Mouse (Mus musculus) CH12.LX (cell line): ENCODE data around the gene Gm9195. TPM values are rescaled to one million over a fixed set of nuclear protein-coding genes. Genes with fewer than 3 reads are reported as not detected.

Experiments used
- DNase-seq: peaks from one replicate; pipeline ENCODE4 v3.0.0-alpha.2; 2013; ENCODE audit errors: extremely low read depth
- H3K27ac ChIP-seq: 2 replicates; pipeline ENCODE4 v1.5.1; 2012; ENCODE audit warnings: low read depth, mild to moderate bottlenecking, control low read depth, moderate library complexity; ENCODE audit not compliant: insufficient read depth
- H3K27me3 ChIP-seq: replicated peaks from 2 replicates; pipeline ENCODE3; 2012; ENCODE audit warnings: inconsistent platforms
- H3K36me3 ChIP-seq, 2 experiments: replicated peaks in 1 of 2; 2 replicates each; pipeline versions ENCODE3 to v1.6.1; 2012; ENCODE audit warnings: inconsistent platforms in 1 of 2, low read length in 1 of 2, mild to moderate bottlenecking in 1 of 2, mixed read lengths in 1 of 2, moderate library complexity in 1 of 2; ENCODE audit not compliant: control insufficient read depth in 1 of 2, insufficient read depth in 1 of 2
- H3K4me1 ChIP-seq, 2 experiments: 2 replicates each; pipeline ENCODE4 v1.6.1; 2012; ENCODE audit warnings: inconsistent platforms in 1 of 2, moderate library complexity in 1 of 2; ENCODE audit not compliant: insufficient read depth in 2 of 2, control insufficient read depth in 1 of 2
- H3K4me2 ChIP-seq: 2 replicates; pipeline ENCODE4 v1.6.1; 2012; ENCODE audit warnings: low read depth, mild to moderate bottlenecking, control low read depth; ENCODE audit not compliant: poor library complexity, insufficient read depth, severe bottlenecking
- H3K4me3 ChIP-seq, 3 experiments: fragments of 150-350 bp in 1 of 3; sonication (generic) in 1 of 3; replicated peaks in 1 of 3; 2 replicates each; pipeline versions ENCODE3 to v1.5.1; 2011 to 2012; ENCODE audit warnings: low read depth in 2 of 3, low read length in 2 of 3, mild to moderate bottlenecking in 2 of 3, moderate library complexity in 2 of 3, control low read depth in 1 of 3, improper control_type of control experiment in 1 of 3, inconsistent platforms in 1 of 3, mixed read lengths in 1 of 3; ENCODE audit not compliant: poor library complexity in 1 of 3
- H3K79me2 ChIP-seq: replicated peaks from 2 replicates; pipeline ENCODE4 v1.6.1; 2012; ENCODE audit warnings: mild to moderate bottlenecking, moderate library complexity; ENCODE audit not compliant: control insufficient read depth, poor library complexity, insufficient read depth, severe bottlenecking; ENCODE audit errors: extremely low read depth
- H3K9ac ChIP-seq: 2 replicates; pipeline ENCODE4 v1.6.1; 2012; ENCODE audit warnings: low read depth, mild to moderate bottlenecking, control low read depth, moderate library complexity; ENCODE audit not compliant: insufficient read depth
- H3K9me3 ChIP-seq: replicated peaks from 2 replicates; pipeline ENCODE3; 2012; ENCODE audit warnings: low read length, inconsistent platforms, mixed read lengths
- CTCF ChIP-seq, 2 experiments: IDR thresholded peaks in 1 of 2; conservative IDR thresholded peaks in 1 of 2; 2 replicates each; pipeline ENCODE4 v1.5.1; 2011 to 2012; ENCODE audit warnings: low read depth in 2 of 2, low read length in 2 of 2, improper control_type of control experiment in 1 of 2, inconsistent platforms in 1 of 2, mild to moderate bottlenecking in 1 of 2, moderate library complexity in 1 of 2
- EP300 ChIP-seq: IDR thresholded peaks from 2 replicates; pipeline ENCODE4 v1.6.1; 2011; ENCODE audit warnings: low read length, improper control_type of control experiment
- GABPA ChIP-seq: IDR thresholded peaks from 2 replicates; pipeline ENCODE4 v1.6.1; 2012; ENCODE audit warnings: low read depth, low read length, improper control_type of control experiment, inconsistent platforms; ENCODE audit not compliant: insufficient replicate concordance
- IRF4 ChIP-seq: IDR thresholded peaks from 2 replicates; pipeline ENCODE4 v1.6.1; 2014; ENCODE audit warnings: low read depth, mild to moderate bottlenecking, inconsistent platforms, low read length, improper control_type of control experiment
- JUND ChIP-seq: conservative IDR thresholded peaks from 2 replicates; pipeline ENCODE4 v1.6.1; 2011; ENCODE audit warnings: low read depth, low read length, improper control_type of control experiment
- MEF2A ChIP-seq: IDR thresholded peaks from 2 replicates; pipeline ENCODE4 v1.6.1; 2014; ENCODE audit warnings: low read depth, mild to moderate bottlenecking, inconsistent platforms, low read length, improper control_type of control experiment, borderline replicate concordance
- NELFE ChIP-seq: IDR thresholded peaks from 2 replicates; pipeline ENCODE4 v1.6.1; 2011; ENCODE audit warnings: low read depth, low read length, improper control_type of control experiment
- NRF1 ChIP-seq: IDR thresholded peaks from 2 replicates; pipeline ENCODE4 v1.6.1; 2014; ENCODE audit warnings: low read depth, mild to moderate bottlenecking, inconsistent platforms, low read length, improper control_type of control experiment, moderate library complexity
- RAD21 ChIP-seq: IDR thresholded peaks from 2 replicates; pipeline ENCODE4 v1.6.1; 2011; ENCODE audit warnings: low read depth, mild to moderate bottlenecking, low read length, improper control_type of control experiment, moderate library complexity
- SMC3 ChIP-seq: IDR thresholded peaks from 2 replicates; pipeline ENCODE4 v1.6.1; 2011; ENCODE audit warnings: low read depth, low read length, improper control_type of control experiment
- USF1 ChIP-seq: IDR thresholded peaks from 2 replicates; pipeline ENCODE4 v1.6.1; 2014; ENCODE audit warnings: low read depth, mild to moderate bottlenecking, inconsistent platforms, low read length, improper control_type of control experiment
- ZC3H11A ChIP-seq: IDR thresholded peaks from 2 replicates; pipeline ENCODE4 v1.6.1; 2012; ENCODE audit warnings: low read depth, mild to moderate bottlenecking, inconsistent platforms, low read length, improper control_type of control experiment
- dilution Hi-C: fragments of 300-500 bp; cut with MboI; formaldehyde crosslinking; loops from 2 replicates; pipeline ENCODE4 v1.14.3; 2020; ENCODE audit warnings: low sequenced_read_pairs; ENCODE audit not compliant: extremely low pct_unique_long_range_greater_than_20kb, extremely low pct_ligation_motif_present
- in situ Hi-C: fragments of 300-500 bp; cut with MboI; formaldehyde crosslinking; loops from 3 replicates; pipeline ENCODE4 v1.14.3; 2019; ENCODE audit warnings: low sequenced_read_pairs, low pct_ligation_motif_present, low pct_unique_long_range_greater_than_20kb, mixed read lengths
- polyA plus RNA-seq: library from polyadenylated mRNA; unstranded; fragments of >175 nt; gene quantifications from 2 replicates; pipeline ENCODE4 v1.2.1, GENCODE M21; 2012; ENCODE audit warnings: low read depth; ENCODE audit not compliant: insufficient read length
- total RNA-seq, 2 experiments: library from RNA; depleted of rRNA; stranded (reverse); fragments of 300-350 nt in 1 of 2; fragments of >200 nt in 1 of 2; gene quantifications; 2 replicates each; pipeline ENCODE4 v1.2.3; 2012 to 2014

Gene Gm9195
- total and polyA plus RNA-seq, 3 experiments, result 1.1 to 6.0 (median 2.2) TPM

GRCm38 (mm10) chr14:72458930-72459329, 32.7 kb downstream of the Gm9195 start (continued):
- peak; percentile 58 for TF ChIP-seq EP300

- in situ Hi-C loops, result no loop called here
- Histone ChIP-seq H3K9me3 (no peaks in the 10 kb centered on the region), H3K4me1 (no peaks in the 10 kb centered on the region), H3K36me3 (peaks cover 7 to 92% of the 10 kb centered on the region in 2 experiments), H3K4me3 (no peak overlapping the region), H3K27ac (no peak overlapping the region), H3K27me3 (no peaks in the 10 kb centered on the region), H3K4me2 (no peak overlapping the region), H3K79me2 (no peaks in the 10 kb centered on the region), H3K9ac (no peak overlapping the region)
- no peak for TF ChIP-seq NELFE
- no peak; the same call in 1 of the 2 replicates for TF ChIP-seq ZC3H11A
- TF ChIP-seq CTCF (conservative IDR thresholded peaks at IDR 0.05 in 1 of 2, IDR thresholded peaks at IDR 0.05 in 1 of 2; ENCODE audit: low read depth in 2 of 2, low read length in 2 of 2), result peak; percentile 44 to 82; a peak in 3 of 4 replicates
- TF ChIP-seq RAD21, result peak; percentile 77
- TF ChIP-seq NRF1, result no peak
- TF ChIP-seq SMC3, result peak; percentile 74
- DNase-seq, result peak; percentile 58
- dilution Hi-C loops, result no loop called here
These were observed 44.2 kb downstream of the Gm9195 start for GRCm38 (mm10) chr14:72447141-72448091.

GRCm38 (mm10) chr14:72442936-72443335, 48.7 kb downstream of the Gm9195 start:
- H3K9me3 ChIP-seq, result no peaks in the 10 kb centered on the region
- peaks cover 13 to 97% of the 10 kb centered on the region in 2 experiments for H3K36me3 ChIP-seq
- no peaks in the 10 kb centered on the region for H3K27me3 ChIP-seq
- in situ Hi-C loops (loop anchor here (5.0 kb wide), 1 partner anchor 61 kb away; no protein-coding TSS in a partner anchor), dilution Hi-C loops (no loop called here)
- H3K4me3 ChIP-seq, result no peak overlapping the region
- DNase-seq, result no peak
- H3K9ac ChIP-seq, result no peak overlapping the region
- no peak overlapping the region for H3K4me2 ChIP-seq
- H3K4me1 ChIP-seq, result no peaks in the 10 kb centered on the region
- H3K79me2 ChIP-seq, result no peaks in the 10 kb centered on the region
- no peak overlapping the region for H3K27ac ChIP-seq
- TF ChIP-seq IRF4 (no peak), RAD21 (no peak), SMC3 (no peak), JUND (no peak), USF1 (no peak), GABPA (no peak), MEF2A (no peak)
- TF ChIP-seq, all 38 proteins: peak for 0
